Mouse (Mus musculus): ENCODE results near the gene Pxylp1.

DNA sequence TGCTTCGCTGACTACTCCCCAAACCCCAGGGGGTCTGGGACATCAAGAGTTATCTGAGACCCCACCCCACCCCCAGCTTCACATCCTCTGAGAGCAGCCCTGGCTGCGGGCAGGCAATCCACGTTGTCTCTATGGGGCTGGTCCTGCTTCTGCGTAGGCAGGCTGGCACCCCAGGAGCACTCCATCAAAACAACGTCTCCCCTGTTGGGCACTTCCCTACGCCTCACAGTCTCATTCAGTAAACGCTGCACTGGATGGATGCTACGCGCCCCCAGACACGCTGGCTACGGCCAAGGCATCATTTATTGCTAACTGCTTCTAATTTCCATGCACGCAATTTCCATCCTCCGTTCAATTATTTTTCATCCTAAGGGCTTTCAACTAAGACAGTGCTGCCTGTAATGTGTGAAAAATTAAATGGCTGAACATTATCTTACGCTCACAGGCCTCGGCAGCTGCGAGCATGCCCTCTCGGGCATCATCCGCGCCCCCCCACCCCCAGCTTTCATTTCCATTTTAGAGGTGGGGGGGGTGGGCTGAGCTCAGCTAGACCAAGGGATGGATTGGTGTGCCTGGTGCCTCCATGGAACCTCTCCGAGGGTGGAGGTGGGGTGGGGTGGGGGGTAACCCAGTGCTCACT lies 54.6 kb downstream of the Pxylp1 start:
- TF ChIP-seq CTCF (IDR thresholded peaks at IDR 0.05; ENCODE audit: extremely low read depth, insufficient read length, insufficient replicate concordance, low read depth, low read length) (no peak), POLR2A (IDR thresholded peaks at IDR 0.05; ENCODE audit: low read depth, low read length) (no peak)
